Mouse (Mus musculus) midbrain, embryonic 11.5 days (tissue): ENCODE measurements at regions not wholly inside any gene's neighbourhood (a gene's known extent, or its start where the extent isn't known, plus 50 kb on each side); places are given as distances from the start of the nearest gene placed in this dataset.

Source experiments
- ATAC-seq: fragments of 200-750 bp; cut with Nextera tagmentation; 2 replicates; pipeline ENCODE4 v1.8.0; 2017; ENCODE audit warnings: moderate TSS enrichment, moderate library complexity; ENCODE audit not compliant: low FRiP score
- DNase-seq: peaks from one replicate; pipeline ENCODE4 v3.0.0; 2015; ENCODE audit warnings: low spot score; ENCODE audit errors: missing footprints
- H3K27ac ChIP-seq: fragments of 300-500 bp; sonication (generic); 2 replicates; pipeline ENCODE4 v1.5.1; 2014; ENCODE audit warnings: low read depth, low read length
- H3K27me3 ChIP-seq: fragments of 300-500 bp; sonication (generic); 2 replicates; pipeline ENCODE4 v1.6.1; 2014; ENCODE audit warnings: mild to moderate bottlenecking, low read length, moderate library complexity, mixed read lengths; ENCODE audit not compliant: control insufficient read depth, insufficient read depth
- H3K36me3 ChIP-seq: fragments of 300-500 bp; sonication (generic); 2 replicates; pipeline ENCODE4 v1.6.1; 2014; ENCODE audit warnings: mild to moderate bottlenecking, low read length, moderate library complexity, mixed read lengths; ENCODE audit not compliant: control insufficient read depth, insufficient read depth
- H3K4me1 ChIP-seq: fragments of 300-500 bp; sonication (generic); 2 replicates; pipeline ENCODE4 v1.6.1; 2014; ENCODE audit warnings: low read length; ENCODE audit not compliant: control insufficient read depth, insufficient read depth
- H3K4me2 ChIP-seq: fragments of 300-500 bp; sonication (generic); 2 replicates; pipeline ENCODE4 v1.6.1; 2014; ENCODE audit warnings: mild to moderate bottlenecking, moderate library complexity
- H3K4me3 ChIP-seq: fragments of 300-500 bp; sonication (generic); 2 replicates; pipeline ENCODE4 v1.5.1; 2014; ENCODE audit warnings: low read depth, low read length
- H3K9ac ChIP-seq: fragments of 300-500 bp; sonication (generic); 2 replicates; pipeline ENCODE4 v1.6.1; 2014; ENCODE audit warnings: low read length
- H3K9me3 ChIP-seq: fragments of 300-500 bp; sonication (generic); 2 replicates; pipeline ENCODE4 v1.6.1; 2016; ENCODE audit warnings: low read length; ENCODE audit not compliant: control insufficient read depth
- WGBS: fragments of 180-500 bp; shearing (Covaris S2); extraction: QIAGEN DNeasy Blood & Tissue Kit; methylation state at CpG from one replicate; pipeline ENCODE4 v1.1.7; 2014; 5-methylcytosine and 5-hydroxymethylcytosine counted together

- no peak for ATAC-seq
- no peaks in the 10 kb centered on the region for H3K36me3 ChIP-seq
- H3K4me2 ChIP-seq: no peak overlapping the region
- 50% methylated on average over 3 of the region's 3 CpGs for WGBS
- no peak for DNase-seq
- H3K4me1 ChIP-seq: no peaks in the 10 kb centered on the region
- H3K27ac ChIP-seq: no peak overlapping the region
- no peaks in the 10 kb centered on the region for H3K27me3 ChIP-seq
- no peak overlapping the region for H3K4me3 ChIP-seq
- no peak overlapping the region for H3K9ac ChIP-seq
- H3K9me3 ChIP-seq: no peaks in the 10 kb centered on the region
These were observed 612.5 kb upstream of the Klf6 start for GRCm38 (mm10) chr13:5248671-5249391.

- ATAC-seq: no peak
- no peak overlapping the region for H3K4me3 ChIP-seq
These were observed 603.2 kb upstream of the Klf6 start for GRCm38 (mm10) chr13:5257891-5258660.

GRCm38 (mm10) chr13:5259760-5260159 lies 601.5 kb upstream of the Klf6 start:
- Histone ChIP-seq H3K27me3 (no peaks in the 10 kb centered on the region), H3K27ac (no peak overlapping the region), H3K9ac (no peak overlapping the region), H3K36me3 (no peaks in the 10 kb centered on the region), H3K4me3 (no peak overlapping the region), H3K4me2 (no peak overlapping the region), H3K9me3 (no peaks in the 10 kb centered on the region), H3K4me1 (no peaks in the 10 kb centered on the region)
- no peak for ATAC-seq
- DNase-seq: no peak
- WGBS: 86% methylated on average over 3 of the region's 3 CpGs

More at GRCm38 (mm10) chr13:5257891-5258660, 603.2 kb upstream of the Klf6 start:
- WGBS: 86% methylated on average over 6 of the region's 6 CpGs
- DNase-seq: no peak
- Histone ChIP-seq H3K9me3 (no peaks in the 10 kb centered on the region), H3K36me3 (no peaks in the 10 kb centered on the region), H3K4me2 (no peak overlapping the region), H3K4me1 (no peaks in the 10 kb centered on the region), H3K27me3 (no peaks in the 10 kb centered on the region), H3K27ac (no peak overlapping the region), H3K9ac (no peak overlapping the region)

GRCm38 (mm10) chr13:5272506-5273192 lies 588.6 kb upstream of the Klf6 start:
- H3K9ac ChIP-seq: no peak overlapping the region
- no peaks in the 10 kb centered on the region for H3K9me3 ChIP-seq
- H3K4me1 ChIP-seq: no peaks in the 10 kb centered on the region
- no peak for ATAC-seq
- no peaks in the 10 kb centered on the region for H3K36me3 ChIP-seq
- no peak for DNase-seq
- 80% methylated on average over 1 of the region's 1 CpGs for WGBS
- no peak overlapping the region for H3K4me3 ChIP-seq
- no peaks in the 10 kb centered on the region for H3K27me3 ChIP-seq
- H3K27ac ChIP-seq: no peak overlapping the region
- H3K4me2 ChIP-seq: no peak overlapping the region

DNA sequence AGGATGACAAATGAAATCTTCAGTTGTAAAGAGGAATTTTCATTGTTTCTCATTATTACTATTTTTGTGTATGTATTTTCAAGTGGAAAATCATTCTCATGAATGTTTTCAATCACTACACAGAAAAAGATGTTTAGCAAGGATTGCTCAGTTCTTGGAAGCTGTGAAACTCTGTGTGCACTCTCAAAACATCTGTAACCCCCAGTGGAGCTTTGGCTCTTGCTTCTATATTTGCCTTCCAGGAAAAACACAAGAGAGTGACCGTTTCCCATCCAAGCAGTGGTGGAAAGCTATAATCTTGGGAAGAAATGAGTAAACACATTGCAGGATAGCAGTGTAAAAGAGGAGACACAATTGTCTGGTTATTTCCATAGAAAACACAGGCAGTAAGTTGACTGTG lies 584.7 kb upstream of the Klf6 start:
- Histone ChIP-seq H3K9me3 (no peaks in the 10 kb centered on the region), H3K4me2 (no peak overlapping the region), H3K36me3 (no peaks in the 10 kb centered on the region), H3K9ac (no peak overlapping the region), H3K4me3 (no peak overlapping the region), H3K27ac (no peak overlapping the region), H3K4me1 (no peaks in the 10 kb centered on the region), H3K27me3 (no peaks in the 10 kb centered on the region)
- DNase-seq (no peak), ATAC-seq (no peak)
- 73% methylated on average over 1 of the region's 1 CpGs for WGBS

- no peak for DNase-seq
- 88% methylated on average over 1 of the region's 1 CpGs for WGBS
- Histone ChIP-seq H3K4me2 (no peak overlapping the region), H3K4me1 (no peaks in the 10 kb centered on the region), H3K4me3 (no peak overlapping the region), H3K9me3 (no peaks in the 10 kb centered on the region), H3K27ac (no peak overlapping the region), H3K27me3 (no peaks in the 10 kb centered on the region), H3K9ac (no peak overlapping the region), H3K36me3 (no peaks in the 10 kb centered on the region)
- ATAC-seq: peak; percentile 44; the same call in 1 of the 2 replicates
These were observed 571.4 kb upstream of the Klf6 start for GRCm38 (mm10) chr13:5289753-5290449.

DNA sequence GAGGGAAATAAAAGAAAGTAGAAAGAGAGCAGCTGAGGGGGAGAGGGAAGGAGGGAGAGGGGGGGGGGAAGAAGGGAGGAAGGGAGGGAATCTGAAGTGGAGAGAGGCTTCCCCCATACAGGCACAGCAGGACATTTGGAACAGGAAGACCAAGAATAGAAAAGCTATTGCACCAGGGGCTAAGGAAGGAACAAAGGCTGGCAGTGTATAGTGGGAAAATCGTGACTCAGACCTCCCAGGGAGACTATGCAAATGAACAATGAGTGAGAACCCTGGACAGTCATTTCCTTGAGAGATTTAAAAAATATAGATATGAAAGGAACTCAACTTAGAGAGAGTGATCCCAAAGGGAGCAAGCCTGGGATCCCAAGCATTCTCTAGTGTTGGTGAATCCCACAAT lies 559.1 kb upstream of the Klf6 start:
- Histone ChIP-seq H3K9ac (no peak overlapping the region), H3K27ac (no peak overlapping the region), H3K4me3 (no peak overlapping the region), H3K27me3 (no peaks in the 10 kb centered on the region), H3K4me1 (no peaks in the 10 kb centered on the region; the same call in 1 of the 2 replicates), H3K9me3 (no peaks in the 10 kb centered on the region), H3K36me3 (no peaks in the 10 kb centered on the region), H3K4me2 (no peak overlapping the region)
- ATAC-seq: peak; percentile 63; the same call in 1 of the 2 replicates
- DNase-seq: no peak
- 4% methylated on average over 1 of the region's 1 CpGs for WGBS

GRCm38 (mm10) chr13:5306688-5307087 lies 554.6 kb upstream of the Klf6 start:
- DNase-seq: no peak
- H3K9me3 ChIP-seq: no peaks in the 10 kb centered on the region
- H3K4me3 ChIP-seq: no peak overlapping the region
- no peaks in the 10 kb centered on the region for H3K36me3 ChIP-seq
- H3K4me1 ChIP-seq: no peaks in the 10 kb centered on the region; the same call in 1 of the 2 replicates
- 90% methylated on average over 4 of the region's 4 CpGs for WGBS
- H3K27me3 ChIP-seq: no peaks in the 10 kb centered on the region
- no peak overlapping the region for H3K9ac ChIP-seq
- no peak for ATAC-seq
- no peak overlapping the region for H3K4me2 ChIP-seq
- no peak overlapping the region for H3K27ac ChIP-seq
